Comparison of ENCODE assay signal across 20 mouse cellular contexts in the genomic region with DNA sequence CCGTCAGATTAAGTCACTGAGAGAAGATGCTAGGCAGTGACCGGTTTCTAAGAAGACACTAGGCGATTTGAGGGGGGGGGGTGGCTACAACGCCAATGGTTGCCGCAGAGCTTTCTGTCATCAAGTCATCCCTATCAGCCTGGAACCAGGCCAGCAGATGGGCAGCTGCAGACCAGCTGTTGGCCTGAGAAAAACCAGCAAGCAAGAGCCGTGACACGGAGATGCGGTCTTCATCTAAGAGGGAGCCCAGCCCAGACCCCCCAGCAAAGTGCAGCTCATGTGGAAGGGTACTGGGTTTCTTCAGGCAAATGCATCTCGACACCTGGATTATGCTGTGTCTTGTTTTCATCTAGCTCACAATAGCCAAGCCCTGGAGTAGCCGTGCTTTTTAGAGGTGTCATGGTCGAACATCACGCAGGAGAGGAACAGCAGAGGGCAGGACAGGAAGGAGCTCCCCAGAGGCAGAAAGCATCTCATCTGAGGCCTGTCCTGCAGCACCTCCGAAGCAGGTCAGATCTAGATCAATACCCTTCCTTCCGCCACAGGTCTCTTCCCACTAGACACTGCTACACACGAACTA.
DNase-seq lines count a peak whose midpoint lies in the region; ATAC-seq and TF ChIP-seq lines count a peak whose summit lies in the region.
"Had no signal": no experiment of that assay in that cellular context is flagged by ENCODE, and none has a peak within 500 bp of the region (broad histone marks: within the 10 kb centered on the region; RNA-seq: fewer than 3 reads in every experiment).

No protein-coding gene starts in this region.

- intact Hi-C loops in left cerebral cortex, postnatal 14 days (cut with DNase I), result no loop called here

- 64% methylated on average over 15 of the region's 15 CpGs for WGBS in intestine, embryonic 16.5 days
- WGBS in intestine, postnatal 0 days, result 72% methylated on average over 15 of the region's 15 CpGs
- 35% methylated on average over 15 of the region's 15 CpGs for WGBS in limb, embryonic 11.5 days

- H3K4me2 ChIP-seq in intestine, embryonic 16.5 days (ENCODE audit: low read depth, low read length), result no peak overlapping the region
- no peak overlapping the region for H3K4me2 ChIP-seq in intestine, postnatal 0 days (replicated peaks; ENCODE audit: low read depth)
- H3K4me2 ChIP-seq in limb, embryonic 11.5 days (ENCODE audit: low read depth, severe bottlenecking), result no peak overlapping the region
- H3K4me2 ChIP-seq: heart, embryonic 13.5 days; liver, embryonic 11.5 days; lung, embryonic 15.5 days; midbrain, embryonic 11.5 days had no signal

- no peak for TF ChIP-seq POLR2A in testis, adult 2 months (IDR thresholded peaks at IDR 0.05; ENCODE audit: control insufficient read depth, low read depth, low read length)

- no peak overlapping the region for H3K27ac ChIP-seq in intestine, embryonic 16.5 days (ENCODE audit: low read length)
- H3K27ac ChIP-seq in intestine, postnatal 0 days (ENCODE audit: low read depth, low read length), result no peak overlapping the region
- H3K27ac ChIP-seq in testis, adult 2 months (ENCODE audit: control insufficient read depth, insufficient read depth, low read depth, low read length), result no peak overlapping the region
- no peak overlapping the region for H3K27ac ChIP-seq in limb, embryonic 11.5 days (replicated peaks; ENCODE audit: low read depth, low read length)
- H3K27ac ChIP-seq: heart, embryonic 13.5 days had no signal

- H3K9me3 ChIP-seq in intestine, embryonic 16.5 days (ENCODE audit: control insufficient read depth, low read length), result no peaks in the 10 kb centered on the region
- H3K9me3 ChIP-seq in intestine, postnatal 0 days (ENCODE audit: control insufficient read depth), result no peaks in the 10 kb centered on the region
- H3K9me3 ChIP-seq in limb, embryonic 11.5 days (ENCODE audit: control insufficient read depth, low read length), result no peaks in the 10 kb centered on the region
- H3K9me3 ChIP-seq: heart, embryonic 13.5 days; lung, embryonic 15.5 days had no signal

- TF ChIP-seq CTCF in intestine, postnatal 0 days (IDR thresholded peaks at IDR 0.05; ENCODE audit: low read depth), result no peak
- TF ChIP-seq CTCF in testis, adult 2 months (IDR thresholded peaks at IDR 0.05; ENCODE audit: control insufficient read depth, insufficient read depth, insufficient replicate concordance, low read depth, low read length), result no peak

- peak overlapping the region; percentile 31; the same call in 1 of the 2 replicates for H3K9ac ChIP-seq in intestine, embryonic 16.5 days (ENCODE audit: low read depth, low read length)
- no peak overlapping the region for H3K9ac ChIP-seq in intestine, postnatal 0 days (ENCODE audit: low read depth, low read length)
- H3K9ac ChIP-seq in limb, embryonic 11.5 days (ENCODE audit: low read length), result no peak overlapping the region
- H3K9ac ChIP-seq: heart, embryonic 13.5 days; lung, embryonic 15.5 days had no signal

- ATAC-seq in intestine, embryonic 16.5 days, result no peak
- ATAC-seq in intestine, postnatal 0 days, result no peak
- peak; percentile 31; the same call in 1 of the 2 replicates for ATAC-seq in limb, embryonic 11.5 days (ENCODE audit: insufficient number of reproducible peaks, low FRiP score, low TSS enrichment, low read depth)
- ATAC-seq: forebrain, embryonic 14.5 days; hindbrain, embryonic 16.5 days had no signal

- no peaks in the 10 kb centered on the region for H3K36me3 ChIP-seq in intestine, embryonic 16.5 days (ENCODE audit: control insufficient read depth, insufficient read depth, low read length)
- no peaks in the 10 kb centered on the region for H3K36me3 ChIP-seq in intestine, postnatal 0 days (ENCODE audit: control insufficient read depth, insufficient read depth)
- H3K36me3 ChIP-seq in testis, adult 2 months (ENCODE audit: control insufficient read depth, insufficient read depth, low read length), result no peaks in the 10 kb centered on the region
- H3K36me3 ChIP-seq in limb, embryonic 11.5 days (ENCODE audit: control insufficient read depth, insufficient read depth, low read length), result no peaks in the 10 kb centered on the region
- H3K36me3 ChIP-seq: heart, embryonic 13.5 days; lung, embryonic 15.5 days had no signal

- no peak for DNase-seq in testis, postnatal 14 days (ENCODE audit: low spot score)
- DNase-seq in limb, embryonic 11.5 days (ENCODE audit: low spot score), result peak; percentile 64
- no peak for DNase-seq in right cerebral cortex, postnatal 10 days (ENCODE audit: low spot score in 2 of 2)
- DNase-seq in left cerebral cortex, postnatal 14 days (ENCODE audit: low spot score in 2 of 2), result no peak
- DNase-seq: adrenal gland, postnatal 36 days; cerebellum, adult 8-10 months; heart, postnatal 4 days; kidney, adult 18-20 months; kidney, postnatal 36 days; layer of hippocampus, adult 9-11 months had no signal

- H3K27me3 ChIP-seq in intestine, embryonic 16.5 days (replicated peaks; ENCODE audit: control insufficient read depth, insufficient read depth, low read length), result no peaks in the 10 kb centered on the region
- H3K27me3 ChIP-seq in intestine, postnatal 0 days (replicated peaks; ENCODE audit: control insufficient read depth, insufficient read depth, low read length), result no peaks in the 10 kb centered on the region
- no peaks in the 10 kb centered on the region for H3K27me3 ChIP-seq in testis, adult 2 months (ENCODE audit: control insufficient read depth, insufficient read depth, low read length)
- H3K27me3 ChIP-seq in limb, embryonic 11.5 days (ENCODE audit: control insufficient read depth, insufficient read depth, low read length), result no peaks in the 10 kb centered on the region
- H3K27me3 ChIP-seq: lung, embryonic 15.5 days had no signal

- H3K4me1 ChIP-seq in intestine, embryonic 16.5 days (ENCODE audit: control insufficient read depth, insufficient read depth, low read length), result peaks cover 44% of the 10 kb centered on the region
- H3K4me1 ChIP-seq in intestine, postnatal 0 days (replicated peaks; ENCODE audit: control insufficient read depth, insufficient read depth, low read length), result peaks cover 17% of the 10 kb centered on the region
- peaks cover 15% of the 10 kb centered on the region for H3K4me1 ChIP-seq in testis, adult 2 months (ENCODE audit: control insufficient read depth, insufficient read depth, low read length)
- H3K4me1 ChIP-seq in limb, embryonic 11.5 days (ENCODE audit: control insufficient read depth, insufficient read depth, low read length), result peaks cover 35% of the 10 kb centered on the region

- H3K4me3 ChIP-seq in intestine, embryonic 16.5 days (ENCODE audit: low read length), result no peak overlapping the region
- H3K4me3 ChIP-seq in intestine, postnatal 0 days (ENCODE audit: low read depth, low read length), result no peak overlapping the region
- H3K4me3 ChIP-seq in testis, adult 2 months (ENCODE audit: control insufficient read depth, low read depth, low read length), result peak overlapping the region; percentile 16
- no peak overlapping the region for H3K4me3 ChIP-seq in limb, embryonic 11.5 days (ENCODE audit: low read depth, low read length)
- H3K4me3 ChIP-seq: erythroblast, embryonic 14.5 days; heart, embryonic 13.5 days; lung, embryonic 15.5 days had no signal
